In the genomic region with DNA sequence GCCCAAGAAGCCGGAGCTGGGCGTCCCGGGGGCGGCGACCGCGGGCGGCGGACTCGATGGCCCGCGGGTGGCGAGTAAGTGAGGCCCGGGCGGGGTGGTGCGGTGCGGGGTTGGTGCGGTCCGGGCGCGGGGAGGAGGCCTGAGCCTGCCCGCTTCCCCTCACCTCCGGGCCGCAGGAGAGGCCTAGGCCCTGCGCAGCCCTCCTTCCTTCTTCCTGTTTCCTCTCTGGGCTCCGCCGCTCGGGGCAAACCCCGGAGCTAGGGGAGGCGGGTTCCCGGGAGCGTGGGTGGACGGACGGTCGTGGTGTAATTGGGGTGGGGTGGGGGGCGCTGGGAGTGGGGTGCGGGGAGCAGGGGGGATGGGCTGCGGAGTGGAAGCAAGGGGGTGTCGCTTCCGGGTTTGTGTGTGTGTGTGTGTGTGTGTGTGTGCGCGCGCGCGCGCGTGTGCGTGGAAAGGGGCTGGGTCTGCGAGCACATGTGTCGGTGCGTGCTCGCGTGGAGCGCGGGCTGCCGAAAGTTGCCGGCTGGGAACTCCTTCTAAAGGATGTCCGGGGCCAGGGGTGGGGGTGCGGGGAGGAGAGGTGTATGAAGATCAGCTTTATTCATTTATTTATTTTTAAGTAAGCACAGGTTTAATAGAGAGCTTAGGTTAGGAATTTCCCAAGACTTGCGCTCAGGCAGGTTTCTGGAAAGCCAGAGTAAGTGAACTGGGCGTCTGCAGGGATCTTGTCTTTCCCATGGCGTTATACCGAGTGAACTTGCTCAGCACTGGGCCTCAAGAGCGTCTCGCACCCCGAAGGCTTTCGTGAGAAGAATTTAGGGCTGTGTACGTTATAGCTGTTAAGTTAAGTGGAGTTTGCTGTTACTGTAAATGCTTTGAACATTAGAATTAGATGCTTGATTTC, we compare ENCODE assay signal across 8 mouse cellular contexts. TPM values are rescaled to one million over a fixed set of nuclear protein-coding genes. Genes with fewer than 3 reads are reported as not detected.
DNase-seq lines count a peak whose midpoint lies in the region; ATAC-seq lines count a peak whose summit lies in the region.

No protein-coding gene starts in this region.

- H3K4me2 ChIP-seq in hindbrain, embryonic 13.5 days = peak overlapping the region; percentile 83

- DNase-seq in NIH3T3 (ENCODE audit: low read depth) = peak; percentile 75
- peak; percentile 88 to 89 for DNase-seq in cerebellum, postnatal 10 days
- DNase-seq in frontal cortex, postnatal 25 days (ENCODE audit: low spot score in 2 of 2) = peak; percentile 43 to 48
- DNase-seq in left cerebral cortex, adult 11 months (ENCODE audit: low spot score) = peak; percentile 63
- peak; percentile 72 for DNase-seq in lung, postnatal 25 days (ENCODE audit: low spot score)
- DNase-seq in retina, postnatal 7 days (ENCODE audit: low read depth, low spot score) = peak; percentile 32
- DNase-seq in urinary bladder, adult 18-20 months (ENCODE audit: low spot score in 2 of 2) = peak; percentile 50 to 61

- no peaks in the 10 kb centered on the region for H3K9me3 ChIP-seq in hindbrain, embryonic 13.5 days

- WGBS in hindbrain, embryonic 13.5 days = under 1% methylated on average over 36 of the region's 68 CpGs

- peak overlapping the region; percentile 98 for H3K9ac ChIP-seq in hindbrain, embryonic 13.5 days

- no peaks in the 10 kb centered on the region for H3K36me3 ChIP-seq in hindbrain, embryonic 13.5 days

- H3K27ac ChIP-seq in hindbrain, embryonic 13.5 days = peak overlapping the region; percentile 98

- H3K27me3 ChIP-seq in hindbrain, embryonic 13.5 days = no peaks in the 10 kb centered on the region

- peaks cover 51% of the 10 kb centered on the region for H3K4me1 ChIP-seq in hindbrain, embryonic 13.5 days (replicated peaks)

- H3K4me3 ChIP-seq in hindbrain, embryonic 13.5 days = peak overlapping the region; percentile 97

- ATAC-seq in hindbrain, embryonic 13.5 days (ENCODE audit: low FRiP score) = peak; percentile 81

RNA-seq across cellular contexts. Expression of a gene that starts 1.2 kb away (rescaled TPM):
- 61.1 and 63.5 TPM in 2 replicates for polyA plus RNA-seq in hindbrain, embryonic 13.5 days (2015; fragmentation: Nextera tagmentation; extraction: Ambion mirVana)

RNA-seq across cellular contexts. Expression of a gene that starts 30.9 kb away (rescaled TPM):
- polyA plus RNA-seq in hindbrain, embryonic 13.5 days (2015; fragmentation: Nextera tagmentation; extraction: Ambion mirVana) = 0.36 and 0.40 TPM in 2 replicates

Comparison
In these comparisons a context has a peak if more than half of its experiments do, and no peak if none do; other contexts are left out.
1. Peak in every context shown above with its lines: DNase-seq, ATAC-seq, H3K4me3 ChIP-seq and H3K27ac ChIP-seq.
2. DNase-seq: peak in every context shown above with its lines; median percentile 88 in cerebellum, postnatal 10 days; 75 in NIH3T3; 72 in lung, postnatal 25 days; 63 in left cerebral cortex, adult 11 months; 56 in urinary bladder, adult 18-20 months; 46 in frontal cortex, postnatal 25 days; 32 in retina, postnatal 7 days.